Mouse (Mus musculus) hindbrain, embryonic 11.5 days (tissue): ENCODE data around the gene Tmem56. TPM values are rescaled to one million over a fixed set of nuclear protein-coding genes. Genes with fewer than 3 reads are reported as not detected.

Experiments used
- ATAC-seq: fragments of 200-750 bp; cut with Nextera tagmentation; 2 replicates; pipeline ENCODE4 v1.8.0; 2017; ENCODE audit warnings: mild to moderate bottlenecking, moderate TSS enrichment, moderate library complexity; ENCODE audit not compliant: low FRiP score
- DNase-seq: peaks from one replicate; pipeline ENCODE4 v3.0.0-alpha.2; 2015; ENCODE audit warnings: low spot score
- H3K27ac ChIP-seq: fragments of 300-500 bp; sonication (generic); 2 replicates; pipeline ENCODE4 v1.5.1; 2014; ENCODE audit warnings: mild to moderate bottlenecking, low read depth, low read length
- H3K27me3 ChIP-seq: fragments of 300-500 bp; sonication (generic); 2 replicates; pipeline ENCODE4 v1.6.1; 2014; ENCODE audit warnings: mild to moderate bottlenecking, low read length, moderate library complexity, mixed read lengths; ENCODE audit not compliant: control insufficient read depth, insufficient read depth
- H3K36me3 ChIP-seq: fragments of 300-500 bp; sonication (generic); 2 replicates; pipeline ENCODE4 v1.6.1; 2014; ENCODE audit warnings: mild to moderate bottlenecking, low read length, moderate library complexity, mixed read lengths; ENCODE audit not compliant: control insufficient read depth, insufficient read depth
- H3K4me1 ChIP-seq: fragments of 300-500 bp; sonication (generic); replicated peaks from 2 replicates; pipeline ENCODE4 v1.6.1; 2014; ENCODE audit warnings: low read length, mixed read lengths; ENCODE audit not compliant: control insufficient read depth, insufficient read depth
- H3K4me2 ChIP-seq: fragments of 300-500 bp; sonication (generic); replicated peaks from 2 replicates; pipeline ENCODE4 v1.6.1; 2014; ENCODE audit warnings: mild to moderate bottlenecking, low read depth, low read length
- H3K4me3 ChIP-seq: fragments of 300-500 bp; sonication (generic); 2 replicates; pipeline ENCODE4 v1.5.1; 2014; ENCODE audit warnings: low read depth, low read length
- H3K9ac ChIP-seq: fragments of 300-500 bp; sonication (generic); 2 replicates; pipeline ENCODE4 v1.6.1; 2014; ENCODE audit warnings: low read depth, low read length
- H3K9me3 ChIP-seq: fragments of 300-500 bp; sonication (generic); 2 replicates; pipeline ENCODE4 v1.6.1; 2016; ENCODE audit warnings: low read length; ENCODE audit not compliant: control insufficient read depth
- WGBS: fragments of 180-500 bp; shearing (Covaris S2); extraction: QIAGEN DNeasy Blood & Tissue Kit; methylation state at CpG from one replicate; pipeline ENCODE4 v1.1.7; 2014; 5-methylcytosine and 5-hydroxymethylcytosine counted together
- polyA plus RNA-seq: library from polyadenylated mRNA; unstranded; fragments of >200 nt; fragmentation: Nextera tagmentation; extraction: Ambion mirVana; gene quantifications from 2 replicates; pipeline ENCODE4 v1.2.1, GENCODE M21; 2014

Tmem56 gene
- 0.65 and 1.0 TPM in 2 replicates for polyA plus RNA-seq

DNA sequence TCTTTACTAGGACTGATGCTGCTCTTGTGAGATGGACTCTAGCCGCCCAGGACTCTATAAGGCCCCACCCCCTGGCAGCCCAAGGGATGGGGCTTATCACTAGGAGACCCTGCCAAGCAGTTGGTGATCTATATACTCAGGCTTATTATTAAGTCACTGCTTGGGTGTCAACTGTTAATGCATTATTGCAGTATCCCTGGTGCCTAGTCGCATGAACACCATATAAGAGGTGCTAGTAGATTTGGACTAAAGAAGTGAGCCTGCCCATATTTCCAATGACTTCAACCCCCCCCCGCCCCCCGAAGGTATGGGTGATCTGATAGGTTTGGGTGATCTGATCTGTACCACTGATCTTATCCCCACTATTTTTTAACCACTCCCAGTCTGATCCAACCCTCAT, at the start of gene Tmem56:
Gene Tmem56 (minus strand): TSS at position 101 of the 400 bp plus-strand sequence.
- no peaks in the 10 kb centered on the region for H3K27me3 ChIP-seq
- no peaks in the 10 kb centered on the region for H3K9me3 ChIP-seq
- no peak within 1 kb of the TSS for H3K9ac ChIP-seq
- no peak within 1 kb of the TSS for H3K4me3 ChIP-seq
- WGBS = 81% methylated on average over 4 of the region's 4 CpGs
- H3K36me3 ChIP-seq = no peaks in the 10 kb centered on the region
- ATAC-seq = no peak
- no peaks in the 10 kb centered on the region for H3K4me1 ChIP-seq
- DNase-seq = no peak
- H3K27ac ChIP-seq = no peak within 1 kb of the TSS
- H3K4me2 ChIP-seq = no peak within 1 kb of the TSS

DNA sequence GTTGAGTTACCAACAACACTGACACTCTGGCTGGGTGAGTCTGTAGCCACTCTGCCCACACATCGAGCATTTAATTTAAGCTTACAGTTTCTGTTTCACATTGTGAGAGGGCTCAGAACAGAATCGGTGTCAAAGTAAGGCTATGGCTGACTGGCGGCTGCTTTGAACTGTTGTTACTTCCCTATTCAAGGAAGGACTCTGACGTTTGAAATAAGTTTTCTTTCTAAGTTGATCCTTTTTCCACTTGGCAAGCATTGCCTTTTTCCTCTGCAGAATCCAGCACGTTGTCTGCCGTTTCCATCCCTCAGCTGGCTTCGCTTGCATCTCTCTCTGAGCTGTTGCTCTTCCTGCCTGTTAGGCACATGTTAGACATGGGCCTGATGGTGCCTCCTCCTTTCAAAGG, 47.3 kb upstream of the Tmem56 start:
- no peak overlapping the region for H3K4me2 ChIP-seq
- no peaks in the 10 kb centered on the region for H3K9me3 ChIP-seq
- H3K4me1 ChIP-seq = no peaks in the 10 kb centered on the region
- H3K36me3 ChIP-seq = no peaks in the 10 kb centered on the region
- no peaks in the 10 kb centered on the region for H3K27me3 ChIP-seq
- 79% methylated on average over 7 of the region's 7 CpGs for WGBS
- H3K4me3 ChIP-seq = no peak overlapping the region
- no peak for ATAC-seq
- no peak overlapping the region for H3K27ac ChIP-seq
- DNase-seq = no peak
- no peak overlapping the region for H3K9ac ChIP-seq

DNA sequence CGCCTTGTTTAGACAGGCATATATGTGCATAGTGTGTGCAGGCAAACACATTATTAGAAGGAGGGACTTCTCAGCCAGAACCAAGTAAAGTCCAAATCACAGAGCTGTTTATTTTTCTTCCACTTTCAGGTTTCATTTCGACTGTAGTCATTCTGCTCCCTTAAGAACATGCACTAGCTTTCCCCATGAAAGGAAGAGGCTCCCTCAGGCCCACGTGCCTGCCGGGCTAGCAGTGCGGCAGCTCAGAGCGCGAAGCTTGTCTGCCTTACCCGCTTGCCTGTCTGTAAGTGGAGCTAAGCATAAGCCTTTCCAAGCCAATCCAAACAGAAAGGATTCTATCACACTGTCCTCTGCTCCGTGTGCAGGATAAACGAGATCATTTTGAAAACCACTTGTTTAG, 46.7 kb upstream of the Tmem56 start:
- no peak overlapping the region for H3K4me2 ChIP-seq
- H3K27ac ChIP-seq = no peak overlapping the region
- no peak for DNase-seq
- no peaks in the 10 kb centered on the region for H3K36me3 ChIP-seq
- H3K4me1 ChIP-seq = no peaks in the 10 kb centered on the region
- H3K9me3 ChIP-seq = no peaks in the 10 kb centered on the region
- H3K4me3 ChIP-seq = no peak overlapping the region
- H3K27me3 ChIP-seq = no peaks in the 10 kb centered on the region
- H3K9ac ChIP-seq = no peak overlapping the region
- WGBS = 90% methylated on average over 10 of the region's 10 CpGs
- ATAC-seq = no peak

GRCm38 (mm10) chr3:121327406-121327805, 44.5 kb upstream of the Tmem56 start:
- Histone ChIP-seq H3K4me2 (no peak overlapping the region), H3K27ac (no peak overlapping the region), H3K9ac (no peak overlapping the region), H3K36me3 (no peaks in the 10 kb centered on the region), H3K9me3 (no peaks in the 10 kb centered on the region), H3K27me3 (no peaks in the 10 kb centered on the region), H3K4me1 (no peaks in the 10 kb centered on the region), H3K4me3 (no peak overlapping the region)
- 87% methylated on average over 5 of the region's 5 CpGs for WGBS
- DNase-seq (no peak), ATAC-seq (no peak)

GRCm38 (mm10) chr3:121323371-121323770, 40.5 kb upstream of the Tmem56 start:
- Histone ChIP-seq H3K4me1 (no peaks in the 10 kb centered on the region), H3K36me3 (no peaks in the 10 kb centered on the region), H3K9ac (no peak overlapping the region), H3K4me2 (no peak overlapping the region), H3K9me3 (no peaks in the 10 kb centered on the region), H3K27ac (no peak overlapping the region), H3K4me3 (no peak overlapping the region), H3K27me3 (no peaks in the 10 kb centered on the region)
- no peak for DNase-seq
- ATAC-seq = no peak
- 95% methylated on average over 15 of the region's 15 CpGs for WGBS

DNA sequence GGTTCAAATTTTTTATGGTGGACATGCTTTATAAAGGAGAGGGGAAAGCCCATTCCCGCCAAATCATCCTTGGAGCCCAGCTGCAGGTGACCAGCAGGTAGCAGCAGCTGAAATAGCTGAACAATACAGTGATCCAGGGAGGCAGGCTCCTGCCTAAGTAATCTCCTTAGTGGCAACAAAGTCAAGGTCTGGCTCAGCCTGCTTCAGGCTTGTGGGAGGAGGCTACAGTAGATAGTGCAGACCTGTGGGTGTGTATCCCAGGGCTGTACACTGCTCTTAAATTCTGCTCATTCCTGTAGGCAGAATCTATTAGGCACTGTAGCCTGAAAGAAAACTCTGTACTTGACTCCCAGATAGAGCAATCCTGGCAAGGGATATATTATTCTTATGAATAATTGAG, 38.0 kb upstream of the Tmem56 start:
- Histone ChIP-seq H3K9me3 (no peaks in the 10 kb centered on the region), H3K9ac (no peak overlapping the region), H3K27ac (no peak overlapping the region), H3K4me3 (no peak overlapping the region), H3K4me2 (no peak overlapping the region), H3K36me3 (no peaks in the 10 kb centered on the region), H3K27me3 (no peaks in the 10 kb centered on the region), H3K4me1 (no peaks in the 10 kb centered on the region)
- no peak for DNase-seq
- WGBS = 89% methylated on average over 1 of the region's 1 CpGs
- ATAC-seq = no peak

DNA sequence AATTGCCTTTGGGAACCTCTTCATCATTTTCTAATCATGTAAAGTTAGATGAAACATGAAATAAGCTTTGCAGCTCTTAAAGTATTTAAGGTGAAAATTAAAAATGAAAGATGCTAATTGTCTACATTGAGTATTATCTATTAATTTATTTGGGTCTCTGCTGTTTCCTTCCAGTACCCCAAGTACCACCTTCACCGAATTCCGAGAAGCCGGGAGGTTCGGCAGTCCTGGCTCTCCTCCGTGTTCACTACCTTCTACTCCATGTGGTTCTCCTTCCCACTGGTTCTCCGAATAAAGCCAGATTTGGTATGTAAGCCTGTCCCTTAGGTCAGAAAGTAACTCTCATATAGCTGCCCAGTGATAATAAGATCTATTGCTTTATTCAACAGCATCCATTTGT, 37.0 kb upstream of the Tmem56 start:
- no peak overlapping the region for H3K27ac ChIP-seq
- H3K4me1 ChIP-seq = no peaks in the 10 kb centered on the region
- no peak overlapping the region for H3K9ac ChIP-seq
- no peaks in the 10 kb centered on the region for H3K36me3 ChIP-seq
- DNase-seq = no peak
- 94% methylated on average over 6 of the region's 6 CpGs for WGBS
- no peaks in the 10 kb centered on the region for H3K27me3 ChIP-seq
- ATAC-seq = no peak
- H3K4me3 ChIP-seq = no peak overlapping the region
- no peak overlapping the region for H3K4me2 ChIP-seq
- H3K9me3 ChIP-seq = no peaks in the 10 kb centered on the region

GRCm38 (mm10) chr3:121315498-121315897, 32.6 kb upstream of the Tmem56 start:
- Histone ChIP-seq H3K9me3 (no peaks in the 10 kb centered on the region), H3K36me3 (no peaks in the 10 kb centered on the region), H3K4me2 (no peak overlapping the region), H3K4me1 (no peaks in the 10 kb centered on the region), H3K4me3 (no peak overlapping the region), H3K27me3 (no peaks in the 10 kb centered on the region), H3K27ac (no peak overlapping the region), H3K9ac (no peak overlapping the region)
- ATAC-seq = no peak
- 95% methylated on average over 7 of the region's 7 CpGs for WGBS
- no peak for DNase-seq

GRCm38 (mm10) chr3:121314149-121314548, 31.3 kb upstream of the Tmem56 start:
- H3K4me1 ChIP-seq = no peaks in the 10 kb centered on the region
- DNase-seq (no peak), ATAC-seq (no peak)
- no peak overlapping the region for H3K4me2 ChIP-seq
- H3K27ac ChIP-seq = no peak overlapping the region
- 81% methylated on average over 6 of the region's 6 CpGs for WGBS
- H3K9ac ChIP-seq = no peak overlapping the region
- no peaks in the 10 kb centered on the region for H3K27me3 ChIP-seq
- no peaks in the 10 kb centered on the region for H3K9me3 ChIP-seq
- no peaks in the 10 kb centered on the region for H3K36me3 ChIP-seq
- H3K4me3 ChIP-seq = no peak overlapping the region
